Mouse (Mus musculus): ENCODE data around the gene Tmem100. TPM values are rescaled to one million over a fixed set of nuclear protein-coding genes. Genes with fewer than 3 reads are reported as not detected.
A peak's percentile ranks its signal among the peaks of the same experiment; 100 is the strongest.

Tmem100 gene
- polyA plus RNA-seq, 1 experiment from 2014 or later: 22.7 TPM

DNA sequence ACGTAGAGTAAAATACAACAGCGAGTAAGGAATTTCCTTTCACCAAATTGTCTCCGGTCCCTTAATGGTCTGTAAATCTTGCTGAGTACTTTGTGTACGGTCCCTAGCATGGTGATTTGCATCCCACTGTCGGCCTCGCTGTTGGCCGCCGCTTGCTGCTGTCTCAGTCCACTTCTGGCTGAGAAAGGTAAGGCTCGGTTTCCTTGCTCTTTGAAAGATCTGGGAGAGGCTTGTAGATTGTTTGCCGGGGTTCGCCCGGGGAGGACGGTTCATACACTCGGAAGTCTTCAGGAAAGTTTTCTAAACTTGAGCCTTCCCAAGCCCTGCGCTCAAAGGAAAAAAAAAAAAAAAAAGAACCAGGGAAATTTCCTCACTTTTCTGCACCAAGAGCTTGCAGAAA is 409 bp downstream of the Tmem100 start:
- WGBS: under 1% methylated on average over 15 of the region's 15 CpGs
- Histone ChIP-seq H3K4me3 (ENCODE audit: low read length) (peak overlapping the region; percentile 48), H3K36me3 (ENCODE audit: control insufficient read depth, insufficient read depth, low read length) (no peaks in the 10 kb centered on the region), H3K9me3 (ENCODE audit: control insufficient read depth, low read length) (no peaks in the 10 kb centered on the region), H3K9ac (ENCODE audit: low read length) (peak overlapping the region; percentile 54), H3K4me1 (replicated peaks; ENCODE audit: control insufficient read depth, insufficient read depth, low read length) (peaks cover 28% of the 10 kb centered on the region), H3K27ac (ENCODE audit: low read length) (no peak overlapping the region), H3K27me3 (ENCODE audit: control insufficient read depth, insufficient read depth, low read depth, low read length) (no peaks in the 10 kb centered on the region), H3K4me2 (ENCODE audit: low read depth, low read length) (peak overlapping the region; percentile 61)
- peak; percentile 58 for ATAC-seq (ENCODE audit: low read depth)

DNA sequence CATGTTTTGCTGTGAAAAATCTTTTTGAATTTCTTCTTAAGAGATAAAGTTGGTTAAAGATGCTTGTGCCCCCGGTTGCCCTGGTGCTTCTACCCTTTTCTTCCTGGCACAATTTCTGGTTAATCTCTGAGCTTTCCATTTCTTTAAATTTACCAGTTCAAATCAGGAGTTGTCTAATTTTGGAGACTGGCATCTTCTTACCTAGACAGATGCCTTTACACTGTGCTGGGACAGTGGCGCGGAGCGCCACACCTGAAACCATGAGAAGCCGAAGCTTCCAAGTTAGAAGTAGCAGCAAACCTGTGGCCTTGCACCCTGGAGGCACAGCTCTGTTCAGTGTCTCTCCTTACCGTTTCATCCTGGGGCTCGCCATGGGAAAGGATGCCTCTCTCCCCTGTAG is 928 bp downstream of the Tmem100 start:
- no peaks in the 10 kb centered on the region for H3K9me3 ChIP-seq (ENCODE audit: control insufficient read depth, low read length)
- H3K36me3 ChIP-seq (ENCODE audit: control insufficient read depth, insufficient read depth, low read length): peaks cover 2% of the 10 kb centered on the region; the same call in 1 of the 2 replicates
- peak overlapping the region; percentile 54 for H3K9ac ChIP-seq (ENCODE audit: low read length)
- H3K27ac ChIP-seq (ENCODE audit: low read length): no peak overlapping the region
- peak overlapping the region; percentile 48 for H3K4me3 ChIP-seq (ENCODE audit: low read length)
- H3K4me1 ChIP-seq (replicated peaks; ENCODE audit: control insufficient read depth, insufficient read depth, low read length): peaks cover 28% of the 10 kb centered on the region
- 38% methylated on average over 7 of the region's 7 CpGs for WGBS
- H3K27me3 ChIP-seq (ENCODE audit: control insufficient read depth, insufficient read depth, low read depth, low read length): no peaks in the 10 kb centered on the region
- peak overlapping the region; percentile 61 for H3K4me2 ChIP-seq (ENCODE audit: low read depth, low read length)
- no peak for ATAC-seq (ENCODE audit: low read depth)

DNA sequence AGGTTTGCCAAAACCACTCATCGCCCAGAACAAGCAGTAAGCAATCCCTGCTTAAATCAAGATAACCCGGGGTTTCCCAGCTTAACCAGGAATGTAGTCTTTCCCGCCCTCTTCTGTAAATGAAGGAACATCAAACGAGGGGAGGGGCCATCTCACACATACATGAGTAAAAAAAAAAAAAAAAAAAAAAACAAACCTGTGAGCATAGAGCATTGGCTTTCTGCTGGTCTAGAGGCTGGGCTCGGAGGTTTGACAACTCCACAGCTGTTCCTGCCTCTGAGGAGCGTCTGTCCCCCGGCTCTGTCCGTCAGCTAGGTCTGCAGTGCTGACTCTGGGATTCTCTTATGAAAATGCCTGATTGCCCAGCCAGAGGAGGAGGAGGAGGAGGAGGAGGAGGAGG is 2.7 kb downstream of the Tmem100 start:
- Histone ChIP-seq H3K36me3 (ENCODE audit: control insufficient read depth, insufficient read depth, low read length) (peaks cover 5% of the 10 kb centered on the region), H3K4me2 (ENCODE audit: low read depth, low read length) (peak overlapping the region; percentile 52), H3K27ac (ENCODE audit: low read length) (no peak overlapping the region), H3K9ac (ENCODE audit: low read length) (peak overlapping the region; percentile 49), H3K4me3 (ENCODE audit: low read length) (peak overlapping the region; percentile 38), H3K9me3 (ENCODE audit: control insufficient read depth, low read length) (0 out of 2 replicates have a peak, but pooled peaks cover 2% of the 10 kb centered on the region), H3K27me3 (ENCODE audit: control insufficient read depth, insufficient read depth, low read depth, low read length) (no peaks in the 10 kb centered on the region), H3K4me1 (replicated peaks; ENCODE audit: control insufficient read depth, insufficient read depth, low read length) (peaks cover 28% of the 10 kb centered on the region)
- 12% methylated on average over 8 of the region's 8 CpGs for whole genome bisulfite sequencing
- no peak for ATAC-seq (ENCODE audit: low read depth)

DNA sequence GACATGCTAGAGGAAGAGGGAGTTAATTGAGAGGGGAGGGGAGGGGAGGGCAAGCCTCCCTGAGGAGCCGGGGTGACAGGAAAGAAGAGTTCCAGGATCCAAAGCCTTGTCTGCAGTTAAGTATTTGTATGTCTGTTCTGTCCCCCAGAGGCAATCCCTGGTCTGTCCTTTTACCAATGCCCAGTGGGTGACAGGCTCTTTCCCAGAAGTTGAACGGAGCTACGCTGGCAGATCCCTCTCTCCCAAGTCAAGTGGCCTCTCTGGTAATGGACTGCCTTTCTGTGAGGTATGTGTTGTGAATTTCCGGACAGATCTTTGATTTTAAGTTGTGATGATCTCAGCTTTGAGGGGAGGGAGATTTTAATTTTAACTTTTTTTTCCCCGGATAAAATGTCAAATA is 3.3 kb downstream of the Tmem100 start:
- H3K27me3 ChIP-seq (ENCODE audit: control insufficient read depth, insufficient read depth, low read depth, low read length): no peaks in the 10 kb centered on the region
- WGBS: 23% methylated on average over 5 of the region's 5 CpGs
- H3K4me1 ChIP-seq (replicated peaks; ENCODE audit: control insufficient read depth, insufficient read depth, low read length): peaks cover 28% of the 10 kb centered on the region
- peak overlapping the region; percentile 38 for H3K4me3 ChIP-seq (ENCODE audit: low read length)
- peaks cover 5% of the 10 kb centered on the region for H3K36me3 ChIP-seq (ENCODE audit: control insufficient read depth, insufficient read depth, low read length)
- 0 out of 2 replicates have a peak, but pooled peaks cover 2% of the 10 kb centered on the region for H3K9me3 ChIP-seq (ENCODE audit: control insufficient read depth, low read length)
- peak overlapping the region; percentile 49 for H3K9ac ChIP-seq (ENCODE audit: low read length)
- no peak overlapping the region for H3K27ac ChIP-seq (ENCODE audit: low read length)
- no peak for ATAC-seq (ENCODE audit: low read depth)
- peak overlapping the region; percentile 52 for H3K4me2 ChIP-seq (ENCODE audit: low read depth, low read length)

DNA sequence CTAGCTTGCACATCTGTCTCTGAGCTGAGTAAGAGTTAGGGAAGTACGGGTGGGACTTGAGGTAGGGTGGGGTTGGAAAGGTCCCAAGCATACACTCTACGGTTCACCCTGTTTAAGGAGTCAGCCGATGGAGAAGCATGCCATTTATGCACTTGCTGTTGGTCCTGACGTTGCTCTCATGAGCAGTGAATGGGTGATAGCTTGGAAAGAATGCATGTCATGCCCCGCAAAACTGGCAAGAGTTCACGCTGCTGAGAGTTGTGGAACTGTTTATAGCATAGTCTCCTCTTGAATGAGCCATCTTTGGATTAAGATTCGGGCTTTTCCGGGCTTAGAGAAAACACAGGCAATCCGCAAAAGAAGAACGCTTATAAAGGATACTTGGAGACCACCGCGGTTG is 4.5 kb downstream of the Tmem100 start:
- Histone ChIP-seq H3K4me1 (replicated peaks; ENCODE audit: control insufficient read depth, insufficient read depth, low read length) (peaks cover 19% of the 10 kb centered on the region), H3K4me2 (ENCODE audit: low read depth, low read length) (no peak overlapping the region), H3K9ac (ENCODE audit: low read length) (no peak overlapping the region), H3K4me3 (ENCODE audit: low read length) (no peak overlapping the region), H3K27me3 (ENCODE audit: control insufficient read depth, insufficient read depth, low read depth, low read length) (no peaks in the 10 kb centered on the region), H3K27ac (ENCODE audit: low read length) (no peak overlapping the region), H3K36me3 (ENCODE audit: control insufficient read depth, insufficient read depth, low read length) (peaks cover 5% of the 10 kb centered on the region), H3K9me3 (ENCODE audit: control insufficient read depth, low read length) (0 out of 2 replicates have a peak, but pooled peaks cover 2% of the 10 kb centered on the region)
- 73% methylated on average over 12 of the region's 12 CpGs for WGBS
- ATAC-seq (ENCODE audit: low read depth): no peak

DNA sequence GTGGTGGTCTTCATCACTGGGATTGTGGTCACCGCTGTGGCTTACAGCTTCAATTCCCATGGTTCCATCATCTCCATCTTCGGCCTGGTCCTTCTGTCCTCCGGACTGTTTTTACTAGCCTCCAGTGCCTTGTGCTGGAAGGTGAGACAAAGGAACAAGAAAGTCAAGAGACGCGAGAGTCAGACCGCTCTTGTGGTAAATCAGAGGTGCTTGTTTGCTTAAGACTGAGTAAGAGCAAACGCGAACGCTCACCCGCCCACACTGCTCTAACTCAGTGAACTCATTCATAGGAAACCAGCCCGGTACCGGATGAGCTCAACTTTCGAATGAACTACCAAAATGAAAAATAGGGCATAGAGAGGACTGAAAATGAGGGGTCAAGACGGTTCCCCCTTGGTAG is 5.4 kb downstream of the Tmem100 start:
- Histone ChIP-seq H3K36me3 (ENCODE audit: control insufficient read depth, insufficient read depth, low read length) (peaks cover 5% of the 10 kb centered on the region), H3K27ac (ENCODE audit: low read length) (no peak overlapping the region), H3K9ac (ENCODE audit: low read length) (no peak overlapping the region), H3K9me3 (ENCODE audit: control insufficient read depth, low read length) (0 out of 2 replicates have a peak, but pooled peaks cover 2% of the 10 kb centered on the region), H3K4me1 (replicated peaks; ENCODE audit: control insufficient read depth, insufficient read depth, low read length) (peaks cover 16% of the 10 kb centered on the region), H3K4me2 (ENCODE audit: low read depth, low read length) (no peak overlapping the region), H3K27me3 (ENCODE audit: control insufficient read depth, insufficient read depth, low read depth, low read length) (no peaks in the 10 kb centered on the region), H3K4me3 (ENCODE audit: low read length) (no peak overlapping the region)
- ATAC-seq (ENCODE audit: low read depth): peak; percentile 27; the same call in 1 of the 2 replicates
- WGBS: 75% methylated on average over 14 of the region's 14 CpGs

DNA sequence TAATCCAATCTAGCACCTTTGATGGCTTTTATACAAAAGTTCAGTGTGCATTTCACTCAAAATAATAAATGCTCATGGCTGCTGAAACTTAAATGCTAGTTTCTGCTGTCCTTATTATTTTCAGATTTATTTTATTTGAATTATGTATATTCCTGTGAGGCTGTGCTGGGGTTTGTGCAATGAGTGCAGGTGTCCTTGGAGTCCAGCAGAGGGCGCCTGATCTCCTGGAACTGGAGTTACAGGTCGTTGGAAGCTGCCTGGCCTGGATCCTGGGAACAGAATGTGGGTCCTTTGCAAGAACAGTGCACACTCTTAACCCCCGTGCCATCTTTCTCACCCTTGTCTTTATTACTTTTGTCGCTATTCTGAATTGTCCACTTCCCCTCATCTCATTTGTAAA is 6.3 kb downstream of the Tmem100 start:
- Histone ChIP-seq H3K4me3 (ENCODE audit: low read length) (no peak overlapping the region), H3K9ac (ENCODE audit: low read length) (no peak overlapping the region), H3K27ac (ENCODE audit: low read length) (no peak overlapping the region), H3K4me1 (replicated peaks; ENCODE audit: control insufficient read depth, insufficient read depth, low read length) (peaks cover 11% of the 10 kb centered on the region), H3K4me2 (ENCODE audit: low read depth, low read length) (no peak overlapping the region), H3K36me3 (ENCODE audit: control insufficient read depth, insufficient read depth, low read length) (peaks cover 5% of the 10 kb centered on the region), H3K27me3 (ENCODE audit: control insufficient read depth, insufficient read depth, low read depth, low read length) (no peaks in the 10 kb centered on the region), H3K9me3 (ENCODE audit: control insufficient read depth, low read length) (0 out of 2 replicates have a peak, but pooled peaks cover 2% of the 10 kb centered on the region)
- ATAC-seq (ENCODE audit: low read depth): no peak
- 93% methylated on average over 4 of the region's 4 CpGs for WGBS

DNA sequence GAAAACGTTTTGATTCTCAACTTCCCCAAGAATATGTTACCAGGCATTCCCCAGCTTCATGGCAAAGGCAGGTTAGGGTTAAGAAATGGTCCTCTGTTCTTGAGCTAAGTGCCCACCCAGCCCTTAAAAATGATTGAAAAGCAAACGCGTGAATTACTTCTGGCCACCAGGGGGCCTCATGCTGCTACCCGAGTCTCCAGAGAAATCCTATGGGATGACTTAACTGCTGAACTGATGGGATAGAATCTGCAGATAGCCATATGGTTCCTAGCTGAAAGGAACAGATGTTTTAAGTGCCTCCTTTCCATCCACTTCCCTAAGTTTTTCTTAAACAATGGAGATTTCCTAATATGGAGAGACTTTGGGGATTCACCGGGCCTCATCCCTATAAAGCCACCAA is 7.9 kb downstream of the Tmem100 start:
- Histone ChIP-seq H3K9me3 (ENCODE audit: control insufficient read depth, low read length) (0 out of 2 replicates have a peak, but pooled peaks cover 2% of the 10 kb centered on the region), H3K4me2 (ENCODE audit: low read depth, low read length) (no peak overlapping the region), H3K4me3 (ENCODE audit: low read length) (no peak overlapping the region), H3K36me3 (ENCODE audit: control insufficient read depth, insufficient read depth, low read length) (peaks cover 5% of the 10 kb centered on the region), H3K27ac (ENCODE audit: low read length) (no peak overlapping the region), H3K9ac (ENCODE audit: low read length) (no peak overlapping the region), H3K27me3 (ENCODE audit: control insufficient read depth, insufficient read depth, low read depth, low read length) (no peaks in the 10 kb centered on the region), H3K4me1 (replicated peaks; ENCODE audit: control insufficient read depth, insufficient read depth, low read length) (peaks cover 8% of the 10 kb centered on the region)
- WGBS: 19% methylated on average over 5 of the region's 5 CpGs
- ATAC-seq (ENCODE audit: low read depth): peak; percentile 50; the same call in 1 of the 2 replicates

DNA sequence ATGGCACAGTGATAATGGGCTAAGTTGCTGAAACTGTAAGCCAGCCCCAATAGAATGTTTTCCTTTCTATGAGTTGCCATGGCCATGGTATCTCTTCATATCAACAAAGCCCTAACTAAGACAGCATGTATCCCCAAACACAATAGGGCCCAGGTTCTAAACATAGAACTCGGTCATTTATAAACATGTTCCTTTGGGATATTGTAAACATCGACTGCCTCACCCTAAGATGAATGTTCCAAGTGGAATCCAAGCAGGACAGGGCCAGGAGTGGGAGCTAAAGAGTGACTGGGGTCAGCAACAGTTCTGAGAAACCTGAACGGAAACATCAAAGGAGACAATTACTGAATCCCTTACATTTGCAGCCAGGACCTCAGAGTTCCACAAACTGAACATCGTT is 14.3 kb downstream of the Tmem100 start:
- Histone ChIP-seq H3K4me3 (ENCODE audit: low read length) (no peak overlapping the region), H3K9ac (ENCODE audit: low read length) (no peak overlapping the region), H3K27ac (ENCODE audit: low read length) (no peak overlapping the region), H3K4me1 (replicated peaks; ENCODE audit: control insufficient read depth, insufficient read depth, low read length) (peaks cover 5% of the 10 kb centered on the region; the same call in 1 of the 2 replicates), H3K9me3 (ENCODE audit: control insufficient read depth, low read length) (no peaks in the 10 kb centered on the region), H3K27me3 (ENCODE audit: control insufficient read depth, insufficient read depth, low read depth, low read length) (no peaks in the 10 kb centered on the region), H3K4me2 (ENCODE audit: low read depth, low read length) (no peak overlapping the region), H3K36me3 (ENCODE audit: control insufficient read depth, insufficient read depth, low read length) (no peaks in the 10 kb centered on the region)
- no peak for ATAC-seq (ENCODE audit: low read depth)
- 59% methylated on average over 4 of the region's 4 CpGs for WGBS

DNA sequence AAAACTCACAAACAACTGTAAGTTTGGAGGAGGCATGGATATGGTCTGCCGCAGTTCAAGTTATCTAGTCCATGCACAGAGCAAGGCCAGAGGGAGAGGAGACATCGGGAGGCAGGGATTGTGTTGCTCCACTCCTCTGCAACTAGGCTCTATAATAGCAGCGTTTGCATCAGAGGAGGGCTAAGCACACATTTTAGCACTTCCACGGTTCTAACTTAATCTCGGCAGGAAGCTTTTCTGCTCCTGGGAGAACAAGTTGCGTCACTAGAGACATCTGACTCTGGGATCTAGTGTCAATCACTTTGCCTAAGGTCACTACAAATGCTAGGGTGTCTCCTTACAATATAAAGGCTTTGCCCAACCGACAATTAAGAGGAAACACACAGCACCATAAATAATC is 16.1 kb downstream of the Tmem100 start:
- no peak overlapping the region for H3K9ac ChIP-seq (ENCODE audit: low read length)
- no peaks in the 10 kb centered on the region for H3K27me3 ChIP-seq (ENCODE audit: control insufficient read depth, insufficient read depth, low read depth, low read length)
- ATAC-seq (ENCODE audit: low read depth): no peak
- H3K9me3 ChIP-seq (ENCODE audit: control insufficient read depth, low read length): no peaks in the 10 kb centered on the region
- WGBS: 44% methylated on average over 7 of the region's 7 CpGs
- H3K4me1 ChIP-seq (replicated peaks; ENCODE audit: control insufficient read depth, insufficient read depth, low read length): peaks cover 5% of the 10 kb centered on the region; the same call in 1 of the 2 replicates
- no peak overlapping the region for H3K4me3 ChIP-seq (ENCODE audit: low read length)
- no peak overlapping the region for H3K4me2 ChIP-seq (ENCODE audit: low read depth, low read length)
- no peaks in the 10 kb centered on the region for H3K36me3 ChIP-seq (ENCODE audit: control insufficient read depth, insufficient read depth, low read length)
- H3K27ac ChIP-seq (ENCODE audit: low read length): no peak overlapping the region

All from lung, embryonic 16.5 days (tissue).